Mouse (Mus musculus): ENCODE data around the gene Ndufb5.
"Not testable (repeated sequence)": the region's sequence is repeated elsewhere in the genome, so short reads cannot be mapped to it uniquely, and the experiment has no call there.

Ndufb5 gene

DNA sequence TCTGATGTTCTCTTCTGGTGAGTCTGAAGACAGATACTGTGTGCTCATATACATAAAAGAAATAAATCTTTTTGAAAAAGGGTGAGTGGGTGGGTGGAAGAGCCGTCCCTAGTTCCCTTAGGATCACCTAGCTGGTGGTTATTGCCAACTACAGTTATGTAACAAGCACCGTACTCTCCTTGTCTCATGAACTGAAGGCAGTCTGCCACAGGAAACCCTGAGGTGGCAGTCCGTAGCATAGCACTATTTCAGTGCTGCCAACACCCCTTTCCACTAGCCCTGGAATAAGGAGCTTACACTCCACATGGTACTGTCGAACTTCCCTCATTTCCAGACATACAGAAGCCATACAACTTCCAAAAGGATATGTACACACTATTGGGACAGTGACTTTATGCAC is 8.9 kb upstream of the Ndufb5 start:
- DNase-seq (ENCODE audit: low spot score in 2 of 2), result no peak

DNA sequence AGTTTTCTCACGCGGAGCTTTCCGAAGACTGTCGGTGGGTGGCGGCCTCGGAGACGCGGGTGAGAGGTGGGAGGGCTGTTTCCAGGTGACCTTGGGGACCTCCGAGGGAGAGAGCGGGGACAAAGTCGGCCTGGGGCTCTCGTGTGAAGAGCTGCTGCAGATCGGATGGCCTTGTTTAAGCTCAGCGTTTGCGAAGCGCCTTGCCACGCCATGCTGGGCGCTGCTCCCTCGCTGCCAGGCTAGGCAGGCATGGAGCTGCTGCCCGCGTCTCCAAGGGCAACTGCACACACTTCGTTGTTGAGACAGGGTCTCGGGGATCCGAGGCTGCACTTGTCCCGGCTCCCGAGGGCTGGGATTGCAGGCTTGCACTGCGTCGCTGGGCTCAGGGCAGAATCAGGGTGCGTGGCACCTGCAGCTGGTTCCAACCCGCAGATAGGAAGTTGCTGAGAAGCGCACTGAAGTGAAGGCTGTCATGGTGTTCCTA is 424 bp downstream of the Ndufb5 start, which contains the start of gene Mrpl47:
TSS of gene Mrpl47 (minus strand) at position 434 of the 484 bp plus-strand sequence.
- peak in 1 of 2 experiments; percentile 15 for DNase-seq (ENCODE audit: low spot score in 2 of 2)

DNA sequence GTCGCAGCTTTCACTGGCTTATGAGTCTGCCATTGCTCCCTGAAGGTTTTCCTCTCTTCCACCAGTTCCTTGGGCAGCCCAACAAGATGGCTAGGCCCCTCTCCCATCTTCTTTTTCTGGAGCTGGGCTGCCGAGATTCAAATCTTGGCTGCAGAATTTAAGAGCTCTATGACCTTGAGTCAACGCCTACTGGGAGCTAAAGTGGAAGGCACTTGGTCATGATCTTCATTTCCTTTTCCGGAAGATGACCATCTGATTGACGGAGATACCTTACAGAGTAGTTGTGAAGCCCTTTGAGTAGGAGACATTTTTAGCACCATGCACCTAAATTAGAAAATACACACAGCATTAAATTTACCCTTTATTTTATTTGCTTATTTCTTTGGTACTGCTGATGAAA is 1.8 kb downstream of the Ndufb5 start:
- DNase-seq (ENCODE audit: low spot score in 2 of 2), result no peak

DNA sequence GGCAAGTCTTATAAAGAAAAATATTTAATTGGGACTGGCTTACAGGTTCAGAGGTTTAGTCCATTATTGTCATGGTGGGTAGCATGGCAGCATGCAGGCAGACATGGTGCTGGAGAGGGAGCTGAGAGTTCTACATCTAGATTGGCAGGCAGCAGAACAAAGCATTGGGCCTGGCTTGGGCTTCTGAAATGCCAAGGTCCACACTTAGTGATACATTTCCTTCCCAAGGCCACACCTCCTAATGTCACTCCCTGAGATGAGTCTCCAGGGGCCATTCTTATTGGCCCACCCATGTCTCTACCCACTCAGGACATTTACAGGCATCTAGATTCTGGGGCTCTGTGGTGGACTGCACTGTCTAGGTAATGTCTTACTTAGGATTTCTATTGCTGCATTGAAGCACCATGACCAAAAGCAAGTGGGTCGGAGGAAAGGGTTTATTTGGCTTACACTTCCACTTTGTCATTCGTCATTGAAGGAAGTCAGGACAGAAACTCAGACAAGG is 5.5 kb downstream of the Ndufb5 start:
- no peak for DNase-seq (ENCODE audit: low spot score in 2 of 2)

DNA sequence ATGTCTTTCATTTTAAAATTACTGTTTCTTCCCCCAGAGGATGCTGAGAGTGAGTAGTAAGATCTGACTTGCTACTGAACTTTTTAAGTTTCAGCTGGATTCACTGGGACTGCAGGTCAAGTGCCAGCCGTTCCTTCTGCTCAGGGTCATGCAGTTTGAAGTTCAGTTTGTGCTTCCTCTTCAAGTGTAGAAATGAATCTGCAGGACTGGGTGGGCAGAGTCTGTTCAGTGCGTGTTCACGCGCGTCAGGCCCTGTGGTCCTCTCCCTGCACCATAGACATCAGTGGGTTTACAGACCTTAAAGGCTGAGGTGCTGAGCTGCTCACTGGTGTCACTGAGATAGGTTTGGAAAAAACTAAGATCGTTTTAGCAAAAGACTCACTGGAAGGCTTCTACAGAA is 8.2 kb downstream of the Ndufb5 start:
- DNase-seq (ENCODE audit: low spot score in 2 of 2), result no peak

DNA sequence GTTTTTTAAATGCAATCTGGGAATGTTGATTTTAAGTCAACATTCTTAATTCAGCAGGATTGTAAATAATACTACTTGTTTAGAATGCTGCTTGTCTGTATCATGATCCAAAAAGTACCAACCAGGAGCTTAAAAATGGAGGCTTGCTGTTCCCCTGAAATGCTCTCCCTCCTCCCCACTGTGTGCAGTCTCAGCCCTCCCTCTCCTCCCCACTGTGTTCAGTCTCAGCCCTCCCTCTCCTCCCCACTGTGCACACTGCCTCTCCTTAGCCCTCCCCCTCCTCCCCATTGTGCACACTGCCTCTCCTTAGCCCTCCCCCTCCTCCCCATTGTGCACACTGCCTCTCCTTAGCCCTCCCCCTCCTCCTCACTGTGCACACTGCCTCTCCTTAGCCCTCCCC is 8.6 kb downstream of the Ndufb5 start:
- DNase-seq (ENCODE audit: low spot score in 2 of 2), result not testable (repeated sequence)

DNA sequence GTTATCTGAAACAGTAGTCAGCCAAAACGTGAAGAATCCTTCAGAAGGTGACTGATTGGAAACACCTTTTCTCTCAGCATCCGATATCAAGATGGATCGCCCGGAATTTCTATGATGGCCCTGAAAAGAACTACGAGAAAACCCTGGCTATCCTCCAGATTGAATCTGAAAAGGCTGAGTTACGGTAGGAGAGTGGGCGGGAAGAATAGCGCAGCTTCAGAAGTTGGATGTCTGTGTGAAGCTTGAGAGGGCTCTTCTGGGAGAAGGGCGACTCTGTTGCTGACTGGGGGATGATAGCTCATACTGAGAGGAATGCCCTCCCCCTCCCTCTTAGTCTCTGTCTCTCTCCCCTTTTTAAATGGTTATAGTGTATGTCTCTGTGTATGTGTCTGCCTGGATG is 11.6 kb downstream of the Ndufb5 start:
- DNase-seq (ENCODE audit: low spot score in 2 of 2), result no peak

DNA sequence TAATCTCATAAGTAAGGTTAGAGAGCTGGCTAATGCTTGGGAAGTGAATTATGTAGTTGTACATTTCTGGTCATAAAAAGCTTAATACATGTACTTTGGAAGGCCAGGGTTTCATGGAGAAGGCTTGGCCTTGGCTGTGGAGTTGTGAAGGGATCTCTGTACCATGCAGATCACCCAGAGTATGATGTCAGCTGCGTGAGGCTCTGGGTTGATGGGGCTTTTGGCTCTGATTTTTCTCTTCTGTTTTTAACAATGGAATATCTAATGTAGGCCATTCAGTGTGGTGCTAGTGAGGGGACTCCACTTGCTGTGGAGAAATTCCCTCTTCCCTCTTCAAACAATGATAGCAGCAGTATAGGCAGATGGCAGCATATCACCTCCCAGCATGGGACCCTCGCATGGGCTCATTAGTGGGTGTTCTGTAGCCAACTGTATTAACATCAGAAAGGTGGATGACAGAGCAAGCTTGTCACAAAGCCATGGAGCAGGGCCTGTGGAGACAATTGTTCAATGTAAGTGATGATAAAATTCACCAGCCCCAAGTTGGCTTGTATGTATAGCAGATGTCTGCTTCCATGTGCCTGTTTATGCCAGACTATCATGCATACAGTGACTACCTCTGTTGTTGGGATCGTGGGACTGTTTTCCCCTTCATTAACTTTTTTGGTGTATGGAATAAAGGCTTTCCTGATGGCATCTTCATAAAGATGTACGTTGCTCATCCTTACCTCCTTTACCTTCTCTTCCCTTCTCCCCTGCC is 13.2 kb downstream of the Ndufb5 start:
- DNase-seq (ENCODE audit: low spot score in 2 of 2), result no peak

DNA sequence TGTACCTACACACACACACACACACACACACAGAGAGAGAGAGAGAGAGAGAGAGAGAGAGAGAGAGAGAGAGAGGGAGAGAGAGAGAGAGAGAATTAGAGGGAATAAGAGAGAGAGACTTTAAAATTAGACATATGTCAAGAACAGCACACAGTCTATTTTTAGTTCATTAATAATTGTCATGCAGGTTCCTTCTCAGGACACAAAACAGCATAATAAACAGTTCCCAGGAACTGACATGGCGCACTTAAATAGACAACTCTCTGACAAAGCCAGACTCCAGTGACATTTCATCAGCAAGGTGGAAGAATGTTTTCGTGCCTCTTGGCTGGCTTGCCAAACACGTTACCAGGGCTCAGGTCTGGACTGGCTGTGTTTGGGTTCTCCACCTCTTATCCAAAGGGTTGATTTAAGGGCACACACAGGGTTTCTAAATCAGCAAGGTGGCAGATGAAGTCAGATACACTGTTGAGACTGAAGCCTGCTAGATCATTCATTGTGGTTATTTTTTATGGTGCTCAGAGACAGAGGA is 17.7 kb downstream of the Ndufb5 start:
- DNase-seq (ENCODE audit: low spot score in 2 of 2), result no peak

DNA sequence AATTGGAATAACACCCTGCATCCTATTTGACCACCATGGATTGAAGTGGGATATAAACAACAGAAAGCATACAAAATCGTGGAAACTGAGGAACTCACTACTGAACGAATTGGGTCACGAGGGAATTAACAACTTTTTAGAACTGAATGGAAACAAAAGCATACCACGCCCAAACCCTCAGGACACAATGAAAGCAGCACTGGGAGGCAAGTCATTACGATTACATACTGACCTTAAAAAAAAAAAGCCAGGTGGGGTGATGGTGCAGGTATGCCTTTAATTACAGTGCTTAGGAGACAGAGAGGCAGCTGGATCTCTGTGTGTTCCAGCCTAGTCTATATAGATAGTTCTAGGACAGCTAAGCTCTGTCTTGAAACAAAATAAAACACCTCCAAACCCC is 22.4 kb downstream of the Ndufb5 start:
- DNase-seq (ENCODE audit: low spot score in 2 of 2), result no peak

DNA sequence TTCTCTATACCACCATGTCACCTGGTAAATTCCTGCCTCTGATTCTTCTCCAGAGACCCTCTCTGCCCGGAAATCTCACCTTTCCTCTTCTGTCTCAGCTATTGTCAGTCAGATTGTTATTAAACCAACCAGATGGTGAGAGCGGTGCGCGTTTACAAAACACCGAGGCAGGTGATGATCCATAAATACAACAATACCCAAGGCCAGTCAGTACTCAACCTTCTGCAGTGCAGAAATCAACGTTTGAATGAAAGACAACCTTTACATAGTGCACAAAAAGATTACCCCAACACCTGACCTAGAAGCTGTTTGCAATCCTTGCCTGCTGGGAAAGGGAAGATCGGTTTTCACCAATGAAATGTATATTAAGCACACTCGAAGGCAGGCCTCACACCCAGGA is 26.2 kb downstream of the Ndufb5 start:
- DNase-seq (ENCODE audit: low spot score in 2 of 2), result no peak

DNA sequence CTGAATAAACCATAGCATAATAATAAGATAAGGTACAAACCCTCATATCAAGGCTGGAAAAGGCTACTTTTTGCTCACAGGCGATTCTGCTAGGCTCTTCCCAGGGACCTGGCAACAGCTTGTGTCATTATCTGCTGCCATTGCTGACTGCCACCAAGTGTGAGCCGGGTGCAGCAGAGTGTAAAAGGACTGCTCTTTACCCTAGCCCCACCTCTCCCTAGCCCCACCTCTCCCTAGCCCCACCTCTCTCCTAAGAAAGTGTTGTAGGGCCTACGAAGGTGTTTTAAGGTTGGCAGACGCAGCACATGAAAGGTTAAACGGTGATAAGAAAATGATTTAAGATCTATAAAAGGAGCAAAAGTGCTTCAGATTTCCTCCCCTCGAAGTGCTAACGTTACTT is 27.1 kb downstream of the Ndufb5 start:
- DNase-seq (ENCODE audit: low spot score in 2 of 2), result no peak

DNA sequence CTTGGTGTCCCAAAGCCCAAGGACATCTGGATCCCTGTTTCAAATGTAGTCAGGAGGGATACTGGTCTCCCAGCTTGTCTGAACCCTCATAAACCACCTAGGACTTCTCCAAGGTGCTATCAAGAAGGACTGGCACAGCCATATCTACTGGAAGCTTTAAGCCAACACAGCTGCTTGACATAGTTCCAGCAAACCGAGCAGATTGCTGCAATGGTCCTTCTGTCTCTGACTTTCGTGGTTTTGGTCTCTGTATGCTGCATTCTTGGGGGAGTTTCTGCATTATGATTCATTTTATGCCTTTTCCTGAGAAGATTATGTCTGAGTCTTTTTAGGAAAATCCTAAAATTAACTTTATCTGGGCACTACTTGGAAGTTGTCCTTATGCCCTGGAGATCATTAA is 34.0 kb downstream of the Ndufb5 start:
- no peak for DNase-seq (ENCODE audit: low spot score in 2 of 2)
